Mouse (Mus musculus): Measurements from ENCODE around the gene Nkx1-2. TPM values are rescaled to one million over a fixed set of nuclear protein-coding genes. Genes with fewer than 3 reads are reported as not detected.

Gene Nkx1-2
- polyA plus RNA-seq, 1 experiment, result not detected

GRCm38 (mm10) chr7:132597251-132598041 is 2.0 kb downstream of the Nkx1-2 start:
- H3K36me3 ChIP-seq (ENCODE audit: control insufficient read depth, insufficient read depth), result no peaks in the 10 kb centered on the region
- H3K4me3 ChIP-seq, result no peak overlapping the region
- TF ChIP-seq MAX (IDR thresholded peaks at IDR 0.05; ENCODE audit: low read depth) (no peak), TCF12 (IDR thresholded peaks at IDR 0.05; ENCODE audit: insufficient read depth, poor library complexity, severe bottlenecking) (no peak), MYOG (IDR thresholded peaks at IDR 0.05; ENCODE audit: control insufficient read depth in 1 of 3, insufficient read depth in 1 of 3, insufficient read length in 2 of 3, low read depth in 2 of 3) (no peak), REST (IDR thresholded peaks at IDR 0.05; ENCODE audit: insufficient read depth, insufficient read length) (no peak), POLR2A (IDR thresholded peaks at IDR 0.05; ENCODE audit: insufficient read length, low read depth) (no peak), MYOD1 (IDR thresholded peaks at IDR 0.05; ENCODE audit: control insufficient read depth in 1 of 3, insufficient read length in 2 of 3, low read depth in 2 of 3) (no peak), SRF (IDR thresholded peaks at IDR 0.05; ENCODE audit: control insufficient read depth, insufficient read length, low read depth) (no peak), USF1 (IDR thresholded peaks at IDR 0.05; ENCODE audit: low read depth) (no peak), E2F4 (IDR thresholded peaks at IDR 0.05; ENCODE audit: insufficient read depth) (no peak), TCF3 (IDR thresholded peaks at IDR 0.05; ENCODE audit: insufficient read length, low read depth) (no peak)
- H3K27me3 ChIP-seq (ENCODE audit: control insufficient read depth, insufficient read depth, insufficient read length), result peaks cover 63% of the 10 kb centered on the region
- no peak overlapping the region for H3K4me2 ChIP-seq (ENCODE audit: low read depth)
- H3ac ChIP-seq (ENCODE audit: control insufficient read depth, insufficient read length), result no peak overlapping the region
- no peaks in the 10 kb centered on the region for H3K79me2 ChIP-seq (ENCODE audit: control insufficient read depth, insufficient read depth)

DNA sequence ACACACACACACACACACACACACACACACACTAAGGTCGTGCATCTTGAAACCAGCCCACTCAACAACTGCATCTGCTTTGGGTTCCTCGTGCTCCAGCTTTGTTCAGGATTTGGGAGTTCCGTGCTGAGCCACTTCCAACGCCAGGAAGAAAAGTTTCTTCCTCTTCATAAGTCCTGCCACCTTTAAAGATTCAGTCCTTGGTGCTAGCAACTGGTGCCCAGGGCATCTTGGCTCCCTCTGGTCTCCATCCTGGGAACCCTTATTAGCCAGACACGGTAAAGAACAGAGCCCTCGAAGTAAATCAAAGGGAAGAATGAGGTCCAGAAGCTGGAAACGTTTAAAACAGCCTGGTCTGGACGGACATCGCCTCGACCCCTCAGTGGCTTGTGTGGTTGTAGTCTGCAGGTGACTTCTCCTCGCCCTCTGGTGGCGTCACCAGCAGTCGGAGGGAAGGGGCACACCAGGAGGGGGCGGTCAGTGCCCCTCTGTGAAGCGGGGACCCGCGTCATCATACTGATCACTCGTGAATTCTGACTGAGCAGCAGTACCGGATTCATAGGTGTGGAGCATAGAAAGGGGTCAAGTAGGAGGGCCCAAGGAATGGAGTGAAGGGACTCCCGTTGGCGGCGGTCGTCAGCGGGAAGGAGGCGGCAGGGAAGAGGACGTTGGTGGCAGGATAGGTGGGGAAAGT is 2.7 kb downstream of the Nkx1-2 start:
- no peak overlapping the region for H3K4me2 ChIP-seq (ENCODE audit: low read depth)
- H3K27me3 ChIP-seq (ENCODE audit: control insufficient read depth, insufficient read depth, insufficient read length), result peaks cover 58% of the 10 kb centered on the region
- H3ac ChIP-seq (ENCODE audit: control insufficient read depth, insufficient read length), result no peak overlapping the region
- no peak overlapping the region for H3K4me3 ChIP-seq
- no peak for TF ChIP-seq POLR2AphosphoS2 (IDR thresholded peaks at IDR 0.05; ENCODE audit: insufficient read length, low read depth)
- no peak for TF ChIP-seq MAX (IDR thresholded peaks at IDR 0.05; ENCODE audit: low read depth)
- TF ChIP-seq MYOD1 (IDR thresholded peaks at IDR 0.05; ENCODE audit: control insufficient read depth in 1 of 3, insufficient read length in 2 of 3, low read depth in 2 of 3), result no peak
- no peaks in the 10 kb centered on the region for H3K36me3 ChIP-seq (ENCODE audit: control insufficient read depth, insufficient read depth)
- no peaks in the 10 kb centered on the region for H3K79me2 ChIP-seq (ENCODE audit: control insufficient read depth, insufficient read depth)

DNA sequence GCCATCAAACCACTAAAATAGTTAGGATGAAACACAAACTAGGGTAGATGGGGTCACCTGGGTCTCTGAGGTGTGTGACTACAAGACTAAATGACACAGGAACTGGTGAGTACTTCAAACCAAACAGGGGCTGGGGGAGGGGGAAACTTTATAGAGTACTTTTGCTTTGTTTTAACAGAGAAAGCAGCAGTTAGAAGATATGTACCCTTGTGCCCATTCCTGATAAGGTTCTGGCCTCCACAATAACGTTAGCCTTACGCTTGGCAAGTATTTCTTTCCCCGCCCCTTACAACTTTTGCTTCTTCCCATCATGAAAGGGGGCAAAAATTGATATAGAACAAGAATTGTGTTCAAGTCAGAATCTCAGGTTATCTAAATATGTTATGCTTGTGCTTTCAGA is 3.6 kb downstream of the Nkx1-2 start:
- no peak overlapping the region for H3K4me2 ChIP-seq (ENCODE audit: low read depth)
- TF ChIP-seq USF1 (IDR thresholded peaks at IDR 0.05; ENCODE audit: low read depth) (no peak), E2F4 (IDR thresholded peaks at IDR 0.05; ENCODE audit: insufficient read depth) (no peak), SRF (IDR thresholded peaks at IDR 0.05; ENCODE audit: control insufficient read depth, insufficient read length, low read depth) (no peak), MYOD1 (IDR thresholded peaks at IDR 0.05; ENCODE audit: control insufficient read depth in 1 of 3, insufficient read length in 2 of 3, low read depth in 2 of 3) (no peak), CEBPB (IDR thresholded peaks at IDR 0.05; ENCODE audit: insufficient read depth, poor library complexity, severe bottlenecking) (no peak), MAX (IDR thresholded peaks at IDR 0.05; ENCODE audit: low read depth) (no peak), REST (IDR thresholded peaks at IDR 0.05; ENCODE audit: insufficient read depth, insufficient read length) (no peak), TCF3 (IDR thresholded peaks at IDR 0.05; ENCODE audit: insufficient read length, low read depth) (no peak), POLR2AphosphoS2 (IDR thresholded peaks at IDR 0.05; ENCODE audit: insufficient read length, low read depth) (no peak), POLR2A (IDR thresholded peaks at IDR 0.05; ENCODE audit: insufficient read length, low read depth) (no peak), MYOG (IDR thresholded peaks at IDR 0.05; ENCODE audit: control insufficient read depth in 1 of 3, insufficient read depth in 1 of 3, insufficient read length in 2 of 3, low read depth in 2 of 3) (no peak), TCF12 (IDR thresholded peaks at IDR 0.05; ENCODE audit: insufficient read depth, poor library complexity, severe bottlenecking) (no peak)
- no peaks in the 10 kb centered on the region for H3K36me3 ChIP-seq (ENCODE audit: control insufficient read depth, insufficient read depth)
- no peak overlapping the region for H3ac ChIP-seq (ENCODE audit: control insufficient read depth, insufficient read length)
- H3K4me3 ChIP-seq, result no peak overlapping the region
- no peaks in the 10 kb centered on the region for H3K79me2 ChIP-seq (ENCODE audit: control insufficient read depth, insufficient read depth)
- peaks cover 61% of the 10 kb centered on the region for H3K27me3 ChIP-seq (ENCODE audit: control insufficient read depth, insufficient read depth, insufficient read length)

GRCm38 (mm10) chr7:132594325-132594724 is 5.1 kb downstream of the Nkx1-2 start:
- no peak overlapping the region for H3K4me3 ChIP-seq
- H3K79me2 ChIP-seq (ENCODE audit: control insufficient read depth, insufficient read depth), result no peaks in the 10 kb centered on the region

More at GRCm38 (mm10) chr7:132594325-132594724, 5.1 kb downstream of the Nkx1-2 start:
- no peak overlapping the region for H3ac ChIP-seq (ENCODE audit: control insufficient read depth, insufficient read length)
- no peak overlapping the region for H3K4me2 ChIP-seq (ENCODE audit: low read depth)
- H3K27me3 ChIP-seq (ENCODE audit: control insufficient read depth, insufficient read depth, insufficient read length), result peaks cover 50% of the 10 kb centered on the region
- H3K36me3 ChIP-seq (ENCODE audit: control insufficient read depth, insufficient read depth), result no peaks in the 10 kb centered on the region
- TF ChIP-seq CEBPB (IDR thresholded peaks at IDR 0.05; ENCODE audit: insufficient read depth, poor library complexity, severe bottlenecking), result no peak
- TF ChIP-seq E2F4 (IDR thresholded peaks at IDR 0.05; ENCODE audit: insufficient read depth), result no peak
- TF ChIP-seq SRF (IDR thresholded peaks at IDR 0.05; ENCODE audit: control insufficient read depth, insufficient read length, low read depth), result no peak
- no peak for TF ChIP-seq USF1 (IDR thresholded peaks at IDR 0.05; ENCODE audit: low read depth)
- no peak for TF ChIP-seq MYOG (IDR thresholded peaks at IDR 0.05; ENCODE audit: control insufficient read depth in 1 of 3, insufficient read depth in 1 of 3, insufficient read length in 2 of 3, low read depth in 2 of 3)
- no peak for TF ChIP-seq MAX (IDR thresholded peaks at IDR 0.05; ENCODE audit: low read depth)
- TF ChIP-seq REST (IDR thresholded peaks at IDR 0.05; ENCODE audit: insufficient read depth, insufficient read length), result no peak
- no peak for TF ChIP-seq TCF12 (IDR thresholded peaks at IDR 0.05; ENCODE audit: insufficient read depth, poor library complexity, severe bottlenecking)
